Mouse (Mus musculus) neural tube, embryonic 14.5 days (tissue): Measurements from ENCODE around the gene Matn3. TPM values are rescaled to one million over a fixed set of nuclear protein-coding genes. Genes with fewer than 3 reads are reported as not detected.
A peak's percentile ranks its signal among the peaks of the same experiment; 100 is the strongest.
"Not testable (repeated sequence)": the region's sequence is repeated elsewhere in the genome, so short reads cannot be mapped to it uniquely, and the experiment has no call there.

Experiments used
- ATAC-seq: fragments of 200-750 bp; cut with Nextera tagmentation; 2 replicates; pipeline ENCODE4 v1.8.0; 2017; ENCODE audit warnings: low read depth, mild to moderate bottlenecking, moderate TSS enrichment, moderate library complexity
- H3K27ac ChIP-seq: fragments of 300-500 bp; sonication (generic); 2 replicates; pipeline ENCODE4 v1.5.1; 2014; ENCODE audit warnings: low read depth, mild to moderate bottlenecking, control low read depth, low read length, moderate library complexity, mixed read lengths
- H3K27me3 ChIP-seq: fragments of 300-500 bp; sonication (generic); 2 replicates; pipeline ENCODE4 v1.6.1; 2014; ENCODE audit warnings: low read length; ENCODE audit not compliant: control insufficient read depth, insufficient read depth
- H3K36me3 ChIP-seq: fragments of 300-500 bp; sonication (generic); 2 replicates; pipeline ENCODE4 v1.6.1; 2014; ENCODE audit warnings: low read length, mixed read lengths; ENCODE audit not compliant: control insufficient read depth, insufficient read depth
- H3K4me1 ChIP-seq: fragments of 300-500 bp; sonication (generic); 2 replicates; pipeline ENCODE4 v1.6.1; 2014; ENCODE audit warnings: low read length; ENCODE audit not compliant: control insufficient read depth, insufficient read depth
- H3K4me2 ChIP-seq: fragments of 300-500 bp; sonication (generic); 2 replicates; pipeline ENCODE4 v1.6.1; 2014; ENCODE audit warnings: mild to moderate bottlenecking, low read depth, low read length, control low read depth
- H3K4me3 ChIP-seq: fragments of 300-500 bp; sonication (generic); 2 replicates; pipeline ENCODE4 v1.5.1; 2014; ENCODE audit warnings: low read depth, low read length, control low read depth, mixed read lengths
- H3K9ac ChIP-seq: fragments of 300-500 bp; sonication (generic); replicated peaks from 2 replicates; pipeline ENCODE4 v1.6.1; 2014; ENCODE audit warnings: low read depth, mild to moderate bottlenecking, control low read depth, low read length, mixed read lengths
- H3K9me3 ChIP-seq: fragments of 300-500 bp; sonication (generic); 2 replicates; pipeline ENCODE4 v1.6.1; 2016; ENCODE audit warnings: low read length; ENCODE audit not compliant: control insufficient read depth
- WGBS: fragments of 180-500 bp; shearing (Covaris S2); extraction: QIAGEN DNeasy Blood & Tissue Kit; methylation state at CpG from one replicate; pipeline ENCODE4 v1.1.7; 2014; 5-methylcytosine and 5-hydroxymethylcytosine counted together
- polyA plus RNA-seq: library from polyadenylated mRNA; unstranded; fragments of >200 nt; fragmentation: Nextera tagmentation; extraction: Ambion mirVana; gene quantifications from 2 replicates; pipeline ENCODE4 v1.2.1, GENCODE M21; 2014

Matn3 gene
- polyA plus RNA-seq, 1 experiment from 2014 or later: 0.07 TPM

- Histone ChIP-seq H3K4me3 (no peak overlapping the region), H3K9me3 (no peaks in the 10 kb centered on the region), H3K36me3 (no peaks in the 10 kb centered on the region), H3K27me3 (no peaks in the 10 kb centered on the region), H3K9ac (no peak overlapping the region), H3K4me1 (peaks cover 19% of the 10 kb centered on the region), H3K27ac (no peak overlapping the region), H3K4me2 (no peak overlapping the region)
- WGBS: 98% methylated on average over 3 of the region's 3 CpGs
- ATAC-seq: no peak
Observed at GRCm38 (mm10) chr12:8927652-8928051, 20.1 kb upstream of the Matn3 start.

- Histone ChIP-seq H3K9ac (no peak overlapping the region), H3K36me3 (no peaks in the 10 kb centered on the region), H3K4me2 (no peak overlapping the region), H3K27me3 (no peaks in the 10 kb centered on the region), H3K27ac (no peak overlapping the region), H3K4me1 (peaks cover 9% of the 10 kb centered on the region), H3K4me3 (no peak overlapping the region), H3K9me3 (no peaks in the 10 kb centered on the region)
- WGBS: 79% methylated on average over 4 of the region's 4 CpGs
- no peak for ATAC-seq
Observed at GRCm38 (mm10) chr12:8928766-8929165, 19.0 kb upstream of the Matn3 start.

GRCm38 (mm10) chr12:8931083-8931482, 16.6 kb upstream of the Matn3 start:
- H3K4me2 ChIP-seq: no peak overlapping the region
- H3K4me3 ChIP-seq: no peak overlapping the region
- ATAC-seq: no peak
- H3K9ac ChIP-seq: no peak overlapping the region
- peaks cover 14% of the 10 kb centered on the region; the same call in 1 of the 2 replicates for H3K36me3 ChIP-seq
- 88% methylated on average over 4 of the region's 4 CpGs for WGBS
- H3K4me1 ChIP-seq: no peaks in the 10 kb centered on the region
- H3K27ac ChIP-seq: no peak overlapping the region
- H3K27me3 ChIP-seq: no peaks in the 10 kb centered on the region
- no peaks in the 10 kb centered on the region for H3K9me3 ChIP-seq

- no peak overlapping the region for H3K4me3 ChIP-seq
- WGBS: 46% methylated on average over 5 of the region's 5 CpGs
- H3K4me1 ChIP-seq: no peaks in the 10 kb centered on the region
- no peak overlapping the region for H3K9ac ChIP-seq
- peak; percentile 77; the same call in 1 of the 2 replicates for ATAC-seq
- no peak overlapping the region for H3K27ac ChIP-seq
- no peaks in the 10 kb centered on the region for H3K9me3 ChIP-seq
- H3K27me3 ChIP-seq: no peaks in the 10 kb centered on the region
- H3K4me2 ChIP-seq: no peak overlapping the region
- peaks cover 42% of the 10 kb centered on the region for H3K36me3 ChIP-seq
Observed at GRCm38 (mm10) chr12:8935349-8935748, 12.4 kb upstream of the Matn3 start.

- not testable (repeated sequence) for H3K4me1 ChIP-seq, H3K4me3 ChIP-seq, H3K4me2 ChIP-seq, ATAC-seq, H3K9ac ChIP-seq, H3K27ac ChIP-seq, H3K27me3 ChIP-seq, H3K9me3 ChIP-seq
- H3K36me3 ChIP-seq: peaks cover 42% of the 10 kb centered on the region
- WGBS: 85% methylated on average over 4 of the region's 4 CpGs
Observed at GRCm38 (mm10) chr12:8936210-8936609, 11.5 kb upstream of the Matn3 start.

- no peak for ATAC-seq
Observed at GRCm38 (mm10) chr12:8939490-8939889, 8.2 kb upstream of the Matn3 start.

GRCm38 (mm10) chr12:8940011-8941005, 7.4 kb upstream of the Matn3 start:
- Histone ChIP-seq H3K36me3 (peaks cover 34% of the 10 kb centered on the region), H3K9ac (no peak overlapping the region), H3K9me3 (no peaks in the 10 kb centered on the region), H3K4me2 (no peak overlapping the region), H3K4me3 (no peak overlapping the region), H3K4me1 (no peaks in the 10 kb centered on the region), H3K27ac (no peak overlapping the region), H3K27me3 (no peaks in the 10 kb centered on the region)
- 69% methylated on average over 12 of the region's 12 CpGs for WGBS
- ATAC-seq: no peak

More at GRCm38 (mm10) chr12:8939490-8939889, 8.2 kb upstream of the Matn3 start:
- no peaks in the 10 kb centered on the region for H3K27me3 ChIP-seq
- no peaks in the 10 kb centered on the region for H3K4me1 ChIP-seq
- peaks cover 42% of the 10 kb centered on the region for H3K36me3 ChIP-seq
- no peak overlapping the region for H3K9ac ChIP-seq
- no peaks in the 10 kb centered on the region for H3K9me3 ChIP-seq
- WGBS: 96% methylated on average over 4 of the region's 4 CpGs
- H3K4me2 ChIP-seq: no peak overlapping the region
- no peak overlapping the region for H3K27ac ChIP-seq
- H3K4me3 ChIP-seq: no peak overlapping the region

- ATAC-seq: no peak
- 64% methylated on average over 4 of the region's 4 CpGs for WGBS
- Histone ChIP-seq H3K4me2 (no peak overlapping the region), H3K9me3 (no peaks in the 10 kb centered on the region), H3K36me3 (peaks cover 27% of the 10 kb centered on the region), H3K4me3 (no peak overlapping the region), H3K27me3 (no peaks in the 10 kb centered on the region), H3K4me1 (no peaks in the 10 kb centered on the region), H3K9ac (no peak overlapping the region), H3K27ac (no peak overlapping the region)
Observed at GRCm38 (mm10) chr12:8941131-8941615, 6.6 kb upstream of the Matn3 start.

- no peak overlapping the region for H3K4me3 ChIP-seq
- no peak for ATAC-seq
- no peak overlapping the region for H3K27ac ChIP-seq
- H3K27me3 ChIP-seq: no peaks in the 10 kb centered on the region
- H3K9me3 ChIP-seq: no peaks in the 10 kb centered on the region
- H3K36me3 ChIP-seq: peaks cover 20% of the 10 kb centered on the region
- H3K9ac ChIP-seq: no peak overlapping the region
- no peaks in the 10 kb centered on the region for H3K4me1 ChIP-seq
- 75% methylated on average over 4 of the region's 4 CpGs for WGBS
- H3K4me2 ChIP-seq: no peak overlapping the region
Observed at GRCm38 (mm10) chr12:8941699-8942392, 5.9 kb upstream of the Matn3 start.
